Mouse (Mus musculus) liver, postnatal 0 days (tissue): ENCODE measurements around the gene Hpcal1.
"Not testable (repeated sequence)": the region's sequence is repeated elsewhere in the genome, so short reads cannot be mapped to it uniquely, and the experiment has no call there.

ENCODE experiments used
- CTCF ChIP-seq: sonication (generic); IDR thresholded peaks from 2 replicates; pipeline ENCODE4 v1.5.1; 2016; ENCODE audit warnings: antibody characterized with exemption, low read depth
- EP300 ChIP-seq: IDR thresholded peaks from 2 replicates; pipeline ENCODE4 v1.6.1; 2016; ENCODE audit warnings: antibody characterized with exemption, low read depth, mild to moderate bottlenecking

GRCm38 (mm10) chr12:17774842-17775241 lies 84.2 kb downstream of the Hpcal1 start:
- TF ChIP-seq EP300, CTCF: not testable (repeated sequence)
